Mouse (Mus musculus) granulocyte monocyte progenitor cell, adult 5-6 weeks (primary cell): ENCODE measurements around the gene Dpf1. TPM values are rescaled to one million over a fixed set of nuclear protein-coding genes. Genes with fewer than 3 reads are reported as not detected.

Source experiments
- ATAC-seq: replicated peaks from 2 replicates; pipeline ENCODE4 v1.8.0; 2016; ENCODE audit warnings: mild to moderate bottlenecking, moderate TSS enrichment, inconsistent platforms; ENCODE audit not compliant: poor library complexity, severe bottlenecking
- total RNA-seq, 2 experiments: library from RNA; stranded (forward) in 1 of 2; stranded (reverse) in 1 of 2; fragments of 200-712, 200-1000 nt in 1 of 2; fragments of >200 nt in 1 of 2; fragmentation: Nextera tagmentation in 1 of 2; gene quantifications; 2 replicates each; pipeline ENCODE4 v1.2.3; 2014 to 2017

Dpf1 gene
- total RNA-seq, 2 experiments from 2014 or later = not detected

- ATAC-seq = 0 out of 2 replicates have a peak, but pooled peaks have one; percentile 11
Observed at GRCm38 (mm10) chr7:29306619-29307018, 2.9 kb downstream of the Dpf1 start.

GRCm38 (mm10) chr7:29307350-29308104 lies 3.8 kb downstream of the Dpf1 start:
- peak; percentile 79 for ATAC-seq

GRCm38 (mm10) chr7:29309221-29309721 lies 5.5 kb downstream of the Dpf1 start:
- peak; percentile 13; the same call in 1 of the 2 replicates for ATAC-seq

GRCm38 (mm10) chr7:29309749-29310148 lies 6.0 kb downstream of the Dpf1 start:
- no peak for ATAC-seq

GRCm38 (mm10) chr7:29313051-29313450 lies 9.3 kb downstream of the Dpf1 start:
- ATAC-seq = no peak

- ATAC-seq = no peak
Observed at GRCm38 (mm10) chr7:29313572-29314261, 10.0 kb downstream of the Dpf1 start.

GRCm38 (mm10) chr7:29314844-29315628 lies 11.3 kb downstream of the Dpf1 start:
- ATAC-seq = peak; percentile 39

GRCm38 (mm10) chr7:29316137-29316734 lies 12.5 kb downstream of the Dpf1 start:
- no peak for ATAC-seq

- ATAC-seq = no peak
Observed at GRCm38 (mm10) chr7:29316976-29317375, 13.2 kb downstream of the Dpf1 start.

- ATAC-seq = no peak
Observed at GRCm38 (mm10) chr7:29317558-29317957, 13.8 kb downstream of the Dpf1 start.

GRCm38 (mm10) chr7:29318115-29318911 lies 14.6 kb downstream of the Dpf1 start:
- ATAC-seq = peak; percentile 12; the same call in 1 of the 2 replicates

- no peak for ATAC-seq
Observed at GRCm38 (mm10) chr7:29319337-29320307, 15.9 kb downstream of the Dpf1 start.

GRCm38 (mm10) chr7:29327087-29327486 lies 23.3 kb downstream of the Dpf1 start:
- ATAC-seq = no peak

GRCm38 (mm10) chr7:29328984-29329383 lies 25.2 kb downstream of the Dpf1 start:
- ATAC-seq = no peak

- no peak for ATAC-seq
Observed at GRCm38 (mm10) chr7:29334156-29334555, 30.4 kb downstream of the Dpf1 start.

- ATAC-seq = no peak
Observed at GRCm38 (mm10) chr7:29335276-29335675, 31.5 kb downstream of the Dpf1 start.

- ATAC-seq = no peak
Observed at GRCm38 (mm10) chr7:29335841-29336671, 32.3 kb downstream of the Dpf1 start.
